Mouse (Mus musculus): Measurements from ENCODE around the gene Sytl1. TPM values are rescaled to one million over a fixed set of nuclear protein-coding genes. Genes with fewer than 3 reads are reported as not detected.

Gene Sytl1
- polyA plus RNA-seq, 2 experiments, result 15.7 to 23.3 TPM

- no peak for TF ChIP-seq POLR2A (IDR thresholded peaks at IDR 0.05; ENCODE audit: borderline replicate concordance, extremely low read depth, insufficient read depth, insufficient read length)
- H3K36me3 ChIP-seq (ENCODE audit: control insufficient read depth, insufficient read depth, low read length), result peaks cover 60% of the 10 kb centered on the region
- no peak overlapping the region for H3K4me3 ChIP-seq (replicated peaks; ENCODE audit: low read length)
- H3K9me3 ChIP-seq (ENCODE audit: control insufficient read depth, low read length), result no peaks in the 10 kb centered on the region
- H3K4me2 ChIP-seq (replicated peaks; ENCODE audit: low read depth, low read length, severe bottlenecking), result no peak overlapping the region
- H3K27me3 ChIP-seq (ENCODE audit: control insufficient read depth, insufficient read depth, low read length), result no peaks in the 10 kb centered on the region
- WGBS, result 23% methylated on average over 4 of the region's 4 CpGs
- no peak for ATAC-seq (ENCODE audit: low FRiP score, low read depth)
- H3K27ac ChIP-seq (replicated peaks; ENCODE audit: low read depth, low read length), result no peak overlapping the region
- DNase-seq (ENCODE audit: low spot score), result peak; percentile 80
- H3K9ac ChIP-seq (ENCODE audit: low read depth, low read length, severe bottlenecking), result no peak overlapping the region
- peaks cover 7% of the 10 kb centered on the region; the same call in 1 of the 2 replicates for H3K4me1 ChIP-seq (ENCODE audit: control insufficient read depth, insufficient read depth, low read length)
These were observed 38.9 kb upstream of the Sytl1 start for GRCm38 (mm10) chr4:133301802-133302201.

GRCm38 (mm10) chr4:133300421-133300820 is 37.5 kb upstream of the Sytl1 start:
- Histone ChIP-seq H3K36me3 (ENCODE audit: control insufficient read depth, insufficient read depth, low read length) (peaks cover 70% of the 10 kb centered on the region), H3K27me3 (ENCODE audit: control insufficient read depth, insufficient read depth, low read length) (no peaks in the 10 kb centered on the region), H3K9me3 (ENCODE audit: control insufficient read depth, low read length) (no peaks in the 10 kb centered on the region), H3K4me1 (ENCODE audit: control insufficient read depth, insufficient read depth, low read length) (peaks cover 7% of the 10 kb centered on the region; the same call in 1 of the 2 replicates), H3K27ac (replicated peaks; ENCODE audit: low read depth, low read length) (no peak overlapping the region), H3K9ac (ENCODE audit: low read depth, low read length, severe bottlenecking) (no peak overlapping the region), H3K4me3 (replicated peaks; ENCODE audit: low read length) (no peak overlapping the region), H3K4me2 (replicated peaks; ENCODE audit: low read depth, low read length, severe bottlenecking) (no peak overlapping the region)
- no peak for DNase-seq (ENCODE audit: low spot score)
- no peak for TF ChIP-seq POLR2A (IDR thresholded peaks at IDR 0.05; ENCODE audit: borderline replicate concordance, extremely low read depth, insufficient read depth, insufficient read length)
- 89% methylated on average over 11 of the region's 11 CpGs for WGBS
- no peak for ATAC-seq (ENCODE audit: low FRiP score, low read depth)

- peaks cover 7% of the 10 kb centered on the region; the same call in 1 of the 2 replicates for H3K4me1 ChIP-seq (ENCODE audit: control insufficient read depth, insufficient read depth, low read length)
- DNase-seq (ENCODE audit: low spot score), result no peak
- TF ChIP-seq POLR2A (IDR thresholded peaks at IDR 0.05; ENCODE audit: borderline replicate concordance, extremely low read depth, insufficient read depth, insufficient read length), result no peak
- no peaks in the 10 kb centered on the region for H3K27me3 ChIP-seq (ENCODE audit: control insufficient read depth, insufficient read depth, low read length)
- H3K4me2 ChIP-seq (replicated peaks; ENCODE audit: low read depth, low read length, severe bottlenecking), result no peak overlapping the region
- H3K27ac ChIP-seq (replicated peaks; ENCODE audit: low read depth, low read length), result no peak overlapping the region
- H3K4me3 ChIP-seq (replicated peaks; ENCODE audit: low read length), result no peak overlapping the region
- peaks cover 76% of the 10 kb centered on the region for H3K36me3 ChIP-seq (ENCODE audit: control insufficient read depth, insufficient read depth, low read length)
- no peak overlapping the region for H3K9ac ChIP-seq (ENCODE audit: low read depth, low read length, severe bottlenecking)
- WGBS, result 46% methylated on average over 5 of the region's 5 CpGs
- ATAC-seq (ENCODE audit: low FRiP score, low read depth), result no peak
- no peaks in the 10 kb centered on the region for H3K9me3 ChIP-seq (ENCODE audit: control insufficient read depth, low read length)
These were observed 36.8 kb upstream of the Sytl1 start for GRCm38 (mm10) chr4:133299701-133300100.

DNA sequence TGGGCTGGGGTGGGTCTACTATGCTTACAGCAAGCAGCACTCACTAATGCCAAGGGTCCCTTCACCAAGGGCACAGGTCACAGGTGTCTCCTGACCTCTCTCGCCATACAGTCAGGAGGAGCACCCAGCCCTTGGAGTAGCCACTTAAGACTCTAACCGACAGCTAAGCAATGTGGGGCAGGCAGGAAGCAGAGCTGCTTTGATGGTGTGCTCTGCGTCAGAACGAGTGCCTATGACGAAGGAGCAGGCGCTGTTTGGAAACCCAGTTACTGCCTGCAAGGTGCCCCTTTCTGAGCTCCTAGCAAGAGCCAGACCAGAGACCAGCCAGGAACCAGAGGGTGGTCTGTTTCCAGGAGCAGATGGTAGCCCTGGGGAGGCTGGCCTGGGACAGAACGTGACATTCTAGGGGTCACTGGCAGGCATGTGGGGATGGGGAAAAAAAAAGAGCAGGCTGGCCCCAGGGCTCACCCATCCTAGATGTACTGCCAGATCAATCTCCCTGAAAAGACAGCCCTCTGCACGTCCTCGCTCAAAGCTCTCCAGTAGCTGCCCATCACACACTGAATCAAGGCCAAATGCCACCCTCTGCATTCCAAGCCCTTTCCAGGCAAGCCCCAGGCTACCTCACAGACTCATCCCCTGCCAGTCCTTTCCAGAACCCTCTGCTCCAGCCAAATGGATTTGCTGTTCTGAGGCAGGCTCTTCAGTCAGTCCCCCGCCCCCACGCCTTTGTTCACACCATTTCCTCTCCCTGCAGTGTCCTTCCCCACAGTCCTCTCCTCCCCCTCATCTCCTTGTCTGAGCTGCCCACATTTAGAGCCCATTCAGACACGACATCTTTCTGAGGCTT is 35.8 kb upstream of the Sytl1 start:
- Histone ChIP-seq H3K27me3 (ENCODE audit: control insufficient read depth, insufficient read depth, low read length) (no peaks in the 10 kb centered on the region), H3K9me3 (ENCODE audit: control insufficient read depth, low read length) (no peaks in the 10 kb centered on the region), H3K27ac (replicated peaks; ENCODE audit: low read depth, low read length) (no peak overlapping the region; the same call in 1 of the 2 replicates), H3K4me2 (replicated peaks; ENCODE audit: low read depth, low read length, severe bottlenecking) (no peak overlapping the region), H3K9ac (ENCODE audit: low read depth, low read length, severe bottlenecking) (no peak overlapping the region), H3K36me3 (ENCODE audit: control insufficient read depth, insufficient read depth, low read length) (peaks cover 81% of the 10 kb centered on the region), H3K4me3 (replicated peaks; ENCODE audit: low read length) (no peak overlapping the region), H3K4me1 (ENCODE audit: control insufficient read depth, insufficient read depth, low read length) (peaks cover 7% of the 10 kb centered on the region; the same call in 1 of the 2 replicates)
- TF ChIP-seq POLR2A (IDR thresholded peaks at IDR 0.05; ENCODE audit: borderline replicate concordance, extremely low read depth, insufficient read depth, insufficient read length), result no peak
- 32% methylated on average over 12 of the region's 12 CpGs for WGBS
- ATAC-seq (ENCODE audit: low FRiP score, low read depth), result no peak
- DNase-seq (ENCODE audit: low spot score), result no peak

DNA sequence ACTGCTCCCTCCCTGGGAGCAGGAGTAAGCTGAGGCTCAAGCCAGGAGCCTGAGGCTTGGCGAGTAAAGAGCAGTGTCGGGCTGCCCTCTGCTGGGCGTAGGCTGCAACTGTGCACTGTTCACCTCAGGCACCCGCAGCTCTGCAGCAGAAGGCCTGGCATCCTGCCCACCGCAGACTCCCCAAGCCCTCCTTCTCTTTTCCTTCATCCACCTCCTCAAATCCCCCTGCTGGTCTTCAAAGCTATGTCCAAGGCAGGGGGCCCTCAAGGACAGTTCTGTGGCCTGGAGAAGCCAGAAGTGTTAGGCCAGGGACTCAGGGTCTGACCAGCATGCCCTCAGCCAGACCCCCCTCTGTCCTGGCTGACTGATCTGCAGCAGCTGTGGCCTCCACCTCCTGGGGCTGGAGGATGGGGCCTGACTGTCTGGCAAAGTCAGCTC is 34.9 kb upstream of the Sytl1 start:
- DNase-seq (ENCODE audit: low spot score), result peak; percentile 93
- Histone ChIP-seq H3K27me3 (ENCODE audit: control insufficient read depth, insufficient read depth, low read length) (no peaks in the 10 kb centered on the region), H3K4me2 (replicated peaks; ENCODE audit: low read depth, low read length, severe bottlenecking) (no peak overlapping the region), H3K9ac (ENCODE audit: low read depth, low read length, severe bottlenecking) (peak overlapping the region; percentile 2; the same call in 1 of the 2 replicates), H3K27ac (replicated peaks; ENCODE audit: low read depth, low read length) (no peak overlapping the region; the same call in 1 of the 2 replicates), H3K36me3 (ENCODE audit: control insufficient read depth, insufficient read depth, low read length) (peaks cover 78% of the 10 kb centered on the region), H3K4me1 (ENCODE audit: control insufficient read depth, insufficient read depth, low read length) (peaks cover 15% of the 10 kb centered on the region), H3K9me3 (ENCODE audit: control insufficient read depth, low read length) (no peaks in the 10 kb centered on the region), H3K4me3 (replicated peaks; ENCODE audit: low read length) (no peak overlapping the region)
- 0% methylated on average over 5 of the region's 5 CpGs for WGBS
- TF ChIP-seq POLR2A (IDR thresholded peaks at IDR 0.05; ENCODE audit: borderline replicate concordance, extremely low read depth, insufficient read depth, insufficient read length), result no peak
- peak; percentile 89 for ATAC-seq (ENCODE audit: low FRiP score, low read depth)
